8 mouse cellular contexts compared by ENCODE assay signal in the genomic region with DNA sequence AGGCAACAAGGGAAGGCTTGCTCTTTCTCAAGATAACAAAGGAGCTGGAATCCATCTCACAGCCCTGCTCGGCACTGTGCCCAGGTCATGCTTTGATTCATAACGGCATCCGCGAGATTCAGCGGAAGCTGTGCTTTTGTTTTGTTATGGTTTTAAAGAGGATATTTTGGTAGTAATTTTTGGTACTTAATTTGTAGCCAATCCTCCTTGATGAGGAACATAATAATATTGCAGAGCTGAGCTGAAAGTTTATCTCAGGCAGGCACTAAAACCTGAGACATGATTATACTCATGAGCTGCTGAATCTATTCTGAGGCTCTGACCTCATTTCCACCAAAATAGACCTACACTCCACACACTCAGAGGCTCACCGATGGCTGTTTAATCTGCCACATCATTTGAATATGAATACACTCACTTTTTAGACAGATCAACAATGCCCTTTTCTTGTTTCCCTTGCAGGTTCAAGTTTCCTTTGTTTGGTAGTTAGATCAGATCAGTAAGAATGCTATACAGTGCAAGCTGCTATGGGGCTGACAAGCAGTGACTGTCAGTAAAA.
DNase-seq lines count a peak whose midpoint lies in the region; ATAC-seq and TF ChIP-seq lines count a peak whose summit lies in the region.

No protein-coding gene starts in this region.

- DNase-seq in right cerebral cortex, adult 18-20 months = peak; percentile 15
- no peak for DNase-seq in right cerebral cortex, adult 2 months (ENCODE audit: low spot score in 2 of 2)
- peak; percentile 92 to 96 for DNase-seq in cerebellum, postnatal 14 days
- DNase-seq in gastrocnemius, postnatal 4 days (ENCODE audit: low spot score in 2 of 2) = peak; percentile 18 to 45
- peak; percentile 77 for DNase-seq in hindbrain, postnatal 0 days (ENCODE audit: low spot score)
- no peak for DNase-seq in spleen, adult 12 weeks (ENCODE audit: low spot score)

- 3% methylated on average over 6 of the region's 6 CpGs for WGBS in hindbrain, postnatal 0 days
- 4% methylated on average over 6 of the region's 6 CpGs for WGBS in midbrain, embryonic 12.5 days

- H3K9ac ChIP-seq in hindbrain, postnatal 0 days (replicated peaks; ENCODE audit: low read length) = no peak overlapping the region
- no peak overlapping the region for H3K9ac ChIP-seq in midbrain, embryonic 12.5 days (replicated peaks)

- H3K4me1 ChIP-seq in hindbrain, postnatal 0 days (ENCODE audit: insufficient read depth, low read length) = no peaks in the 10 kb centered on the region
- peaks cover 17% of the 10 kb centered on the region for H3K4me1 ChIP-seq in midbrain, embryonic 12.5 days

- H3K9me3 ChIP-seq in hindbrain, postnatal 0 days (ENCODE audit: low read length) = no peaks in the 10 kb centered on the region
- H3K9me3 ChIP-seq in midbrain, embryonic 12.5 days = no peaks in the 10 kb centered on the region

- peak overlapping the region; percentile 22 for H3K4me2 ChIP-seq in hindbrain, postnatal 0 days (ENCODE audit: low read depth, low read length)
- H3K4me2 ChIP-seq in midbrain, embryonic 12.5 days (replicated peaks) = peak overlapping the region; percentile 38

- no peaks in the 10 kb centered on the region for H3K36me3 ChIP-seq in hindbrain, postnatal 0 days (ENCODE audit: insufficient read depth, low read length)
- H3K36me3 ChIP-seq in midbrain, embryonic 12.5 days = no peaks in the 10 kb centered on the region

- H3K27me3 ChIP-seq in hindbrain, postnatal 0 days (ENCODE audit: insufficient read depth, low read length) = no peaks in the 10 kb centered on the region
- H3K27me3 ChIP-seq in midbrain, embryonic 12.5 days = no peaks in the 10 kb centered on the region

- no peak for TF ChIP-seq CTCF in hindbrain, postnatal 0 days (IDR thresholded peaks at IDR 0.05; ENCODE audit: low read depth)

- no peak overlapping the region for H3K4me3 ChIP-seq in hindbrain, postnatal 0 days (ENCODE audit: low read length)
- H3K4me3 ChIP-seq in midbrain, embryonic 12.5 days = no peak overlapping the region

- peak; percentile 89 for ATAC-seq in hindbrain, postnatal 0 days
- ATAC-seq in midbrain, embryonic 12.5 days (ENCODE audit: low FRiP score, low read depth) = peak; percentile 96
- ATAC-seq in erythroblast, adult 5-6 weeks (replicated peaks; ENCODE audit: low FRiP score, poor library complexity, severe bottlenecking) = no peak

- H3K27ac ChIP-seq in hindbrain, postnatal 0 days = peak overlapping the region; percentile 60; the same call in 1 of the 2 replicates
- peak overlapping the region; percentile 78 for H3K27ac ChIP-seq in midbrain, embryonic 12.5 days (replicated peaks)

Comparison
In these comparisons a context has a peak if more than half of its experiments do, and no peak if none do; other contexts are left out.
1. DNase-seq: peak in right cerebral cortex, adult 18-20 months (single experiment), cerebellum, postnatal 14 days (2 of 2), gastrocnemius, postnatal 4 days (2 of 2) and hindbrain, postnatal 0 days (single experiment); none in right cerebral cortex, adult 2 months (0 of 2) and spleen, adult 12 weeks (single experiment).